Mouse (Mus musculus) kidney, adult 2 months (tissue): Measurements from ENCODE around the gene Tcl1b5. TPM values are rescaled to one million over a fixed set of nuclear protein-coding genes. Genes with fewer than 3 reads are reported as not detected.
A peak's percentile ranks its signal among the peaks of the same experiment; 100 is the strongest.
"Not testable (repeated sequence)": the region's sequence is repeated elsewhere in the genome, so short reads cannot be mapped to it uniquely, and the experiment has no call there.

Source experiments
- DNase-seq: peaks from one replicate; pipeline ENCODE4 v3.0.0; 2021
- H3K27ac ChIP-seq: fragments of 200-500 bp; 2 replicates; pipeline ENCODE4 v1.5.1; 2012; ENCODE audit warnings: low read depth, low read length, control low read depth, inconsistent platforms; ENCODE audit not compliant: insufficient read depth
- H3K27me3 ChIP-seq: fragments of 200-500 bp; replicated peaks from 2 replicates; pipeline ENCODE4 v1.6.1; 2012; ENCODE audit warnings: mild to moderate bottlenecking, moderate library complexity, low read length, inconsistent platforms; ENCODE audit not compliant: control insufficient read depth, insufficient read depth
- H3K36me3 ChIP-seq: fragments of 200-500 bp; 2 replicates; pipeline ENCODE4 v1.6.1; 2012; ENCODE audit warnings: mild to moderate bottlenecking, moderate library complexity, low read length, inconsistent platforms; ENCODE audit not compliant: control insufficient read depth, insufficient read depth
- H3K4me1 ChIP-seq: fragments of 200-500 bp; 2 replicates; pipeline ENCODE4 v1.6.1; 2011; ENCODE audit warnings: low read length; ENCODE audit not compliant: control insufficient read depth, insufficient read depth
- H3K4me3 ChIP-seq: fragments of 200-500 bp; 2 replicates; pipeline ENCODE4 v1.5.1; 2011; ENCODE audit warnings: mild to moderate bottlenecking, low read depth, low read length, control low read depth; ENCODE audit not compliant: insufficient read depth
- CTCF ChIP-seq: fragments of 200-500 bp; conservative IDR thresholded peaks from 2 replicates; pipeline ENCODE4 v1.5.1; 2011; ENCODE audit warnings: low read depth, mild to moderate bottlenecking, control low read depth, low read length, moderate library complexity, mixed read lengths; ENCODE audit not compliant: insufficient read depth, insufficient read length
- POLR2A ChIP-seq: fragments of 200-500 bp; IDR thresholded peaks from one replicate; pipeline ENCODE4 v1.6.1; 2011; ENCODE audit warnings: low read depth, low read length, control low read depth
- WGBS: fragments of 180-500 bp; shearing (Covaris S2); methylation state at CpG from one replicate; pipeline ENCODE4 v1.1.7; 2018; 5-methylcytosine and 5-hydroxymethylcytosine counted together
- polyA plus RNA-seq: library from polyadenylated mRNA; depleted of rRNA; stranded (reverse); fragments of >200 nt; gene quantifications from 2 replicates; pipeline ENCODE4 v1.2.3, GENCODE M21; 2012

Tcl1b5 gene
- polyA plus RNA-seq, 1 experiment = not detected

GRCm38 (mm10) chr12:105145714-105146113 is 30.4 kb upstream of the Tcl1b5 start, which contains the start of gene Tcl1b2:
Gene Tcl1b2, plus strand, starts transcription at chr12:105146014.
- TF ChIP-seq CTCF (no peak), POLR2A (no peak)
- Histone ChIP-seq H3K27ac (no peak within 1 kb of the TSS), H3K4me1 (no peaks in the 10 kb centered on the region), H3K36me3 (no peaks in the 10 kb centered on the region), H3K4me3 (no peak within 1 kb of the TSS), H3K27me3 (no peaks in the 10 kb centered on the region)
- 63% methylated on average over 3 of the region's 3 CpGs for WGBS
- DNase-seq = no peak

GRCm38 (mm10) chr12:105155286-105155685 is 20.9 kb upstream of the Tcl1b5 start:
- 38% methylated on average over 4 of the region's 4 CpGs for WGBS
- not testable (repeated sequence) for H3K27me3 ChIP-seq, H3K36me3 ChIP-seq, H3K4me1 ChIP-seq, H3K27ac ChIP-seq, DNase-seq, H3K4me3 ChIP-seq

- Histone ChIP-seq H3K4me3 (no peak overlapping the region), H3K36me3 (no peaks in the 10 kb centered on the region), H3K4me1 (no peaks in the 10 kb centered on the region), H3K27ac (no peak overlapping the region), H3K27me3 (no peaks in the 10 kb centered on the region)
- TF ChIP-seq CTCF = no peak
- no peak for TF ChIP-seq POLR2A
- no peak for DNase-seq
- WGBS = 54% methylated on average over 6 of the region's 6 CpGs
These were observed 17.3 kb upstream of the Tcl1b5 start for GRCm38 (mm10) chr12:105158842-105159241.

GRCm38 (mm10) chr12:105159390-105159789 is 16.8 kb upstream of the Tcl1b5 start, which contains the start of gene Tcl1b1:
Gene Tcl1b1, plus strand, starts transcription at chr12:105159690.
- TF ChIP-seq POLR2A (no peak), CTCF (no peak)
- Histone ChIP-seq H3K36me3 (no peaks in the 10 kb centered on the region), H3K27me3 (no peaks in the 10 kb centered on the region), H3K4me3 (no peak within 1 kb of the TSS), H3K27ac (no peak within 1 kb of the TSS), H3K4me1 (no peaks in the 10 kb centered on the region)
- DNase-seq = no peak
- WGBS = 70% methylated on average over 4 of the region's 4 CpGs

- Histone ChIP-seq H3K4me1 (no peaks in the 10 kb centered on the region), H3K36me3 (no peaks in the 10 kb centered on the region), H3K4me3 (no peak overlapping the region), H3K27me3 (no peaks in the 10 kb centered on the region), H3K27ac (no peak overlapping the region)
- no peak for DNase-seq
- no peak for TF ChIP-seq CTCF
- TF ChIP-seq POLR2A = no peak
- WGBS = 31% methylated on average over 3 of the region's 3 CpGs
These were observed 9.4 kb upstream of the Tcl1b5 start for GRCm38 (mm10) chr12:105166734-105167133.

- WGBS = 85% methylated on average over 2 of the region's 2 CpGs
These were observed 2.8 kb upstream of the Tcl1b5 start for GRCm38 (mm10) chr12:105173366-105173765.

GRCm38 (mm10) chr12:105174318-105174717 is 1.8 kb upstream of the Tcl1b5 start:
- not testable (repeated sequence) for H3K36me3 ChIP-seq, H3K27ac ChIP-seq, H3K4me3 ChIP-seq, H3K4me1 ChIP-seq, H3K27me3 ChIP-seq
- peak; percentile 57 for DNase-seq
- 40% methylated on average over 2 of the region's 2 CpGs for WGBS

More at GRCm38 (mm10) chr12:105173366-105173765, 2.8 kb upstream of the Tcl1b5 start:
- TF ChIP-seq POLR2A = no peak
- TF ChIP-seq CTCF = no peak
- Histone ChIP-seq H3K4me1 (no peaks in the 10 kb centered on the region), H3K36me3 (no peaks in the 10 kb centered on the region), H3K27ac (no peak overlapping the region), H3K27me3 (no peaks in the 10 kb centered on the region), H3K4me3 (no peak overlapping the region)
- DNase-seq = no peak

GRCm38 (mm10) chr12:105181040-105181644 is 5.0 kb downstream of the Tcl1b5 start:
- H3K36me3 ChIP-seq, H3K4me3 ChIP-seq, DNase-seq, H3K27ac ChIP-seq, H3K27me3 ChIP-seq, H3K4me1 ChIP-seq: not testable (repeated sequence)
- WGBS = 54% methylated on average over 4 of the region's 4 CpGs

GRCm38 (mm10) chr12:105188980-105189379 is 12.8 kb downstream of the Tcl1b5 start:
- DNase-seq = peak; percentile 8
- not testable (repeated sequence) for H3K27me3 ChIP-seq, H3K27ac ChIP-seq, H3K4me3 ChIP-seq, H3K4me1 ChIP-seq, H3K36me3 ChIP-seq
- 48% methylated on average over 2 of the region's 2 CpGs for WGBS

- H3K27ac ChIP-seq, H3K4me1 ChIP-seq, DNase-seq, H3K36me3 ChIP-seq, H3K27me3 ChIP-seq, H3K4me3 ChIP-seq: not testable (repeated sequence)
- 89% methylated on average over 6 of the region's 6 CpGs for WGBS
These were observed 14.6 kb downstream of the Tcl1b5 start, which contains the start of gene Tcl1b3 for GRCm38 (mm10) chr12:105190743-105191142. Gene Tcl1b3, plus strand, starts transcription at chr12:105191043.
